Mouse (Mus musculus) G1E (cell line): ENCODE measurements around the gene Atf7ip. TPM values are rescaled to one million over a fixed set of nuclear protein-coding genes. Genes with fewer than 3 reads are reported as not detected.

Experiments used
- ATAC-seq: 2 replicates; pipeline ENCODE4 v1.8.0; 2016; ENCODE audit warnings: mild to moderate bottlenecking; ENCODE audit not compliant: insufficient number of reproducible peaks, poor library complexity, low FRiP score, severe bottlenecking; ENCODE audit errors: extremely low read depth
- DNase-seq: peaks from one replicate; pipeline ENCODE4 v3.0.0; 2012; ENCODE audit warnings: low spot score
- H3K27me3 ChIP-seq: 2 replicates; pipeline ENCODE4 v1.6.1; 2012; ENCODE audit warnings: mild to moderate bottlenecking, low read length, inconsistent platforms; ENCODE audit not compliant: insufficient read depth
- H3K36me3 ChIP-seq: replicated peaks from 2 replicates; pipeline ENCODE3; 2012; ENCODE audit warnings: mild to moderate bottlenecking, inconsistent platforms
- H3K4me1 ChIP-seq: 2 replicates; pipeline ENCODE4 v1.6.1; 2012; ENCODE audit warnings: low read depth, low read length, inconsistent platforms, mixed read lengths; ENCODE audit not compliant: insufficient read depth
- H3K4me3 ChIP-seq: 2 replicates; pipeline ENCODE4 v1.5.1; 2012; ENCODE audit warnings: low read depth, mild to moderate bottlenecking, inconsistent platforms, low read length, moderate library complexity, mixed read lengths
- H3K9me3 ChIP-seq: replicated peaks from 2 replicates; pipeline ENCODE4 v1.6.1; 2012; ENCODE audit warnings: inconsistent platforms
- CTCF ChIP-seq: IDR thresholded peaks from 2 replicates; pipeline ENCODE4 v1.5.1; 2012; ENCODE audit warnings: low read depth, low read length, inconsistent platforms, mixed read lengths
- GATA1 ChIP-seq: IDR thresholded peaks from 2 replicates; pipeline ENCODE4 v1.6.1; 2012; ENCODE audit warnings: borderline replicate concordance, low read length, inconsistent platforms, mixed read lengths
- GATA2 ChIP-seq: IDR thresholded peaks from 2 replicates; pipeline ENCODE4 v1.6.1; 2012; ENCODE audit warnings: low read depth, low read length, inconsistent platforms, borderline replicate concordance
- POLR2AphosphoS5 ChIP-seq: IDR thresholded peaks from 2 replicates; pipeline ENCODE4 v1.6.1; 2012; ENCODE audit warnings: low read depth, low read length, inconsistent platforms; ENCODE audit not compliant: insufficient replicate concordance
- TAL1 ChIP-seq: conservative IDR thresholded peaks from 2 replicates; pipeline ENCODE4 v1.6.1; 2012; ENCODE audit warnings: low read depth, low read length, inconsistent platforms, mixed read lengths
- polyA plus RNA-seq: library from polyadenylated mRNA; stranded (reverse); fragments of >175 nt; gene quantifications from 2 replicates; pipeline ENCODE4 v1.2.3, GENCODE M21; 2012
- total RNA-seq, 2 experiments: library from RNA; stranded (forward) in 1 of 2; stranded (reverse) in 1 of 2; fragments of 200-1000 nt in 1 of 2; fragments of >200 nt in 1 of 2; fragmentation: Nextera tagmentation in 1 of 2; gene quantifications; 2 replicates each; pipeline ENCODE4 v1.2.3; 2014 to 2017

Gene Atf7ip
- total and polyA plus RNA-seq, 3 experiments: 24.2 to 192 (median 34.6) TPM

GRCm38 (mm10) chr6:136483531-136483930, 22.4 kb upstream of the Atf7ip start:
- H3K9me3 ChIP-seq: peaks cover 8% of the 10 kb centered on the region
- TF ChIP-seq GATA1 (no peak), CTCF (no peak), GATA2 (no peak), TAL1 (no peak), POLR2AphosphoS5 (no peak)
- H3K36me3 ChIP-seq: no peaks in the 10 kb centered on the region
- no peak for DNase-seq
- H3K4me3 ChIP-seq: no peak overlapping the region
- no peaks in the 10 kb centered on the region for H3K27me3 ChIP-seq
- H3K4me1 ChIP-seq: no peaks in the 10 kb centered on the region
- no peak for ATAC-seq

GRCm38 (mm10) chr6:136484093-136484492, 21.9 kb upstream of the Atf7ip start:
- DNase-seq: no peak
- Histone ChIP-seq H3K4me3 (no peak overlapping the region), H3K4me1 (0 out of 2 replicates have a peak, but pooled peaks cover under 1% of the 10 kb centered on the region), H3K27me3 (no peaks in the 10 kb centered on the region), H3K9me3 (peaks cover 8% of the 10 kb centered on the region), H3K36me3 (no peaks in the 10 kb centered on the region)
- ATAC-seq: no peak
- no peak for TF ChIP-seq TAL1

GRCm38 (mm10) chr6:136486166-136486565, 19.8 kb upstream of the Atf7ip start:
- DNase-seq: no peak
- H3K9me3 ChIP-seq: peaks cover 3% of the 10 kb centered on the region
- TF ChIP-seq POLR2AphosphoS5: no peak
- no peak for TF ChIP-seq TAL1
- no peak for TF ChIP-seq CTCF
- TF ChIP-seq GATA1: no peak
- TF ChIP-seq GATA2: no peak
- H3K4me1 ChIP-seq: peaks cover 18% of the 10 kb centered on the region
- ATAC-seq: no peak
- no peak overlapping the region for H3K4me3 ChIP-seq
- no peaks in the 10 kb centered on the region for H3K27me3 ChIP-seq
- no peaks in the 10 kb centered on the region for H3K36me3 ChIP-seq

- DNase-seq (no peak), ATAC-seq (no peak)
- H3K27me3 ChIP-seq: no peaks in the 10 kb centered on the region
- TF ChIP-seq POLR2AphosphoS5 (no peak), GATA2 (no peak), GATA1 (no peak), CTCF (no peak), TAL1 (no peak)
- no peaks in the 10 kb centered on the region; the same call in 1 of the 2 replicates for H3K9me3 ChIP-seq
- no peak overlapping the region for H3K4me3 ChIP-seq
- peaks cover 24% of the 10 kb centered on the region for H3K4me1 ChIP-seq
- H3K36me3 ChIP-seq: no peaks in the 10 kb centered on the region
Measured at GRCm38 (mm10) chr6:136486801-136487553, 19.0 kb upstream of the Atf7ip start.

- Histone ChIP-seq H3K36me3 (no peaks in the 10 kb centered on the region), H3K4me3 (no peak overlapping the region), H3K27me3 (no peaks in the 10 kb centered on the region), H3K9me3 (no peaks in the 10 kb centered on the region; the same call in 1 of the 2 replicates), H3K4me1 (peaks cover 29% of the 10 kb centered on the region)
- no peak for DNase-seq
- no peak for TF ChIP-seq GATA2
- TF ChIP-seq CTCF: no peak
- no peak for TF ChIP-seq POLR2AphosphoS5
- TF ChIP-seq GATA1: no peak
- no peak for TF ChIP-seq TAL1
- no peak for ATAC-seq
Measured at GRCm38 (mm10) chr6:136487554-136487950, 18.4 kb upstream of the Atf7ip start.

GRCm38 (mm10) chr6:136489899-136490298, 16.1 kb upstream of the Atf7ip start:
- Histone ChIP-seq H3K4me1 (peaks cover 38% of the 10 kb centered on the region), H3K4me3 (no peak overlapping the region), H3K27me3 (no peaks in the 10 kb centered on the region), H3K9me3 (no peaks in the 10 kb centered on the region), H3K36me3 (no peaks in the 10 kb centered on the region)
- ATAC-seq (no peak), DNase-seq (no peak)
- TF ChIP-seq GATA1: no peak
- TF ChIP-seq GATA2: no peak
- no peak for TF ChIP-seq CTCF
